9 mouse cellular contexts compared by ENCODE assay signal in genomic region chr8:112972418-112972817, GRCm38 (mm10).
A peak's percentile ranks its signal among the peaks of the same experiment; 100 is the strongest.
DNase-seq lines count a peak whose midpoint lies in the region; ATAC-seq lines count a peak whose summit lies in the region.
"Had no signal": no experiment of that assay in that cellular context is flagged by ENCODE, and none has a peak within 500 bp of the region (broad histone marks: within the 10 kb centered on the region; RNA-seq: fewer than 3 reads in every experiment).

No protein-coding gene starts in this region.

- no peak for ATAC-seq in hindbrain, embryonic 14.5 days (ENCODE audit: low FRiP score)
- ATAC-seq in hindbrain, embryonic 13.5 days (ENCODE audit: low FRiP score): no peak

- H3K4me2 ChIP-seq in hindbrain, embryonic 14.5 days (replicated peaks): no peak overlapping the region
- no peak overlapping the region for H3K4me2 ChIP-seq in hindbrain, embryonic 13.5 days
- H3K4me2 ChIP-seq: limb, embryonic 15.5 days had no signal

- H3K4me3 ChIP-seq in hindbrain, embryonic 14.5 days (replicated peaks; ENCODE audit: low read length): no peak overlapping the region
- H3K4me3 ChIP-seq in hindbrain, embryonic 13.5 days: no peak overlapping the region
- H3K4me3 ChIP-seq in forebrain, embryonic 10.5 days: no peak overlapping the region
- H3K4me3 ChIP-seq: limb, embryonic 15.5 days had no signal

- H3K9me3 ChIP-seq in hindbrain, embryonic 14.5 days (ENCODE audit: control insufficient read depth, low read length): no peaks in the 10 kb centered on the region
- no peaks in the 10 kb centered on the region for H3K9me3 ChIP-seq in hindbrain, embryonic 13.5 days
- no peaks in the 10 kb centered on the region for H3K9me3 ChIP-seq in forebrain, embryonic 10.5 days
- H3K9me3 ChIP-seq: limb, embryonic 15.5 days had no signal

- no peaks in the 10 kb centered on the region for H3K36me3 ChIP-seq in hindbrain, embryonic 14.5 days (replicated peaks; ENCODE audit: control insufficient read depth, insufficient read depth)
- H3K36me3 ChIP-seq in hindbrain, embryonic 13.5 days: no peaks in the 10 kb centered on the region
- no peaks in the 10 kb centered on the region for H3K36me3 ChIP-seq in forebrain, embryonic 10.5 days (replicated peaks)
- H3K36me3 ChIP-seq: limb, embryonic 15.5 days had no signal

- no peaks in the 10 kb centered on the region for H3K4me1 ChIP-seq in hindbrain, embryonic 14.5 days (replicated peaks; ENCODE audit: control insufficient read depth, insufficient read depth, low read length)
- H3K4me1 ChIP-seq in hindbrain, embryonic 13.5 days (replicated peaks): no peaks in the 10 kb centered on the region
- H3K4me1 ChIP-seq in forebrain, embryonic 10.5 days: no peaks in the 10 kb centered on the region
- H3K4me1 ChIP-seq: limb, embryonic 15.5 days had no signal

- H3K27me3 ChIP-seq in hindbrain, embryonic 14.5 days (ENCODE audit: control insufficient read depth, insufficient read depth, low read length): no peaks in the 10 kb centered on the region
- no peaks in the 10 kb centered on the region for H3K27me3 ChIP-seq in hindbrain, embryonic 13.5 days
- no peaks in the 10 kb centered on the region for H3K27me3 ChIP-seq in forebrain, embryonic 10.5 days (ENCODE audit: poor library complexity, severe bottlenecking)
- H3K27me3 ChIP-seq: limb, embryonic 15.5 days had no signal

- DNase-seq in hindbrain, embryonic 14.5 days (ENCODE audit: low spot score): peak; percentile 86
- peak; percentile 55 for DNase-seq in brain, embryonic 18.5 days (ENCODE audit: low read depth, low spot score)
- DNase-seq in forebrain, embryonic 10.5 days (ENCODE audit: extremely low spot score, low spot score): peak; percentile 71
- DNase-seq in heart, postnatal 4 days: peak; percentile 72
- DNase-seq in left cerebral cortex, adult 11 months (ENCODE audit: low spot score): peak; percentile 65
- peak; percentile 78 for DNase-seq in mesoderm, embryonic 11.5 days (ENCODE audit: low read depth, low spot score)
- peak; percentile 4 to 52 for DNase-seq in urinary bladder, adult 18-20 months (ENCODE audit: low spot score in 2 of 2)

- WGBS in hindbrain, embryonic 14.5 days: 6% methylated on average over 6 of the region's 6 CpGs
- WGBS in hindbrain, embryonic 13.5 days: 6% methylated on average over 6 of the region's 6 CpGs
- WGBS in forebrain, embryonic 10.5 days: 4% methylated on average over 6 of the region's 6 CpGs

- no peak overlapping the region for H3K27ac ChIP-seq in hindbrain, embryonic 14.5 days
- no peak overlapping the region for H3K27ac ChIP-seq in hindbrain, embryonic 13.5 days
- H3K27ac ChIP-seq in forebrain, embryonic 10.5 days: no peak overlapping the region
- H3K27ac ChIP-seq: limb, embryonic 15.5 days had no signal

- H3K9ac ChIP-seq in hindbrain, embryonic 14.5 days: no peak overlapping the region
- H3K9ac ChIP-seq in hindbrain, embryonic 13.5 days: no peak overlapping the region
- H3K9ac ChIP-seq: limb, embryonic 15.5 days had no signal

Comparison
In these comparisons a context has a peak if more than half of its experiments do, and no peak if none do; other contexts are left out.
1. DNase-seq: peak in every context shown above with its lines; median percentile 86 in hindbrain, embryonic 14.5 days; 78 in mesoderm, embryonic 11.5 days; 72 in heart, postnatal 4 days; 71 in forebrain, embryonic 10.5 days; 65 in left cerebral cortex, adult 11 months; 55 in brain, embryonic 18.5 days; 28 in urinary bladder, adult 18-20 months.